Mouse (Mus musculus) stomach, embryonic 15.5 days (tissue): ENCODE data around the gene Itpkb. TPM values are rescaled to one million over a fixed set of nuclear protein-coding genes. Genes with fewer than 3 reads are reported as not detected.

Source experiments
- ATAC-seq: fragments of 200-750 bp; cut with Nextera tagmentation; 2 replicates; pipeline ENCODE4 v1.8.0; 2017; ENCODE audit warnings: low read depth, moderate number of reproducible peaks, moderate TSS enrichment; ENCODE audit not compliant: insufficient read depth, low FRiP score
- H3K27ac ChIP-seq: fragments of 300-500 bp; sonication (generic); 2 replicates; pipeline ENCODE4 v1.5.1; 2015; ENCODE audit warnings: mild to moderate bottlenecking, inconsistent platforms
- H3K27me3 ChIP-seq: fragments of 300-500 bp; sonication (generic); replicated peaks from 2 replicates; pipeline ENCODE4 v1.6.1; 2015; ENCODE audit warnings: inconsistent platforms
- H3K36me3 ChIP-seq: fragments of 300-500 bp; sonication (generic); 2 replicates; pipeline ENCODE4 v1.6.1; 2015; ENCODE audit warnings: inconsistent platforms
- H3K4me1 ChIP-seq: fragments of 300-500 bp; sonication (generic); 2 replicates; pipeline ENCODE4 v1.6.1; 2015; ENCODE audit warnings: inconsistent platforms
- H3K4me2 ChIP-seq: fragments of 300-500 bp; sonication (generic); 2 replicates; pipeline ENCODE4 v1.6.1; 2015; ENCODE audit warnings: mild to moderate bottlenecking, inconsistent platforms
- H3K4me3 ChIP-seq: fragments of 300-500 bp; sonication (generic); replicated peaks from 2 replicates; pipeline ENCODE4 v1.5.1; 2015; ENCODE audit warnings: inconsistent platforms
- H3K9ac ChIP-seq: fragments of 300-500 bp; sonication (generic); 2 replicates; pipeline ENCODE4 v1.6.1; 2015; ENCODE audit warnings: inconsistent platforms
- H3K9me3 ChIP-seq: fragments of 300-500 bp; sonication (generic); 2 replicates; pipeline ENCODE4 v1.6.1; 2016; ENCODE audit warnings: inconsistent platforms
- WGBS: fragments of 180-500 bp; shearing (Covaris S2); methylation state at CpG from one replicate; pipeline ENCODE4 v1.1.7; 2015; 5-methylcytosine and 5-hydroxymethylcytosine counted together
- polyA plus RNA-seq: library from polyadenylated mRNA; unstranded; fragments of >200 nt; fragmentation: Nextera tagmentation; extraction: Ambion mirVana; gene quantifications from 2 replicates; pipeline ENCODE4 v1.2.1, GENCODE M21; 2015

The Itpkb gene
- polyA plus RNA-seq, 1 experiment from 2014 or later, result 8.9 TPM

GRCm38 (mm10) chr1:180317450-180317849 is 12.8 kb upstream of the Itpkb start:
- no peak for ATAC-seq
- WGBS, result 67% methylated on average over 4 of the region's 4 CpGs

DNA sequence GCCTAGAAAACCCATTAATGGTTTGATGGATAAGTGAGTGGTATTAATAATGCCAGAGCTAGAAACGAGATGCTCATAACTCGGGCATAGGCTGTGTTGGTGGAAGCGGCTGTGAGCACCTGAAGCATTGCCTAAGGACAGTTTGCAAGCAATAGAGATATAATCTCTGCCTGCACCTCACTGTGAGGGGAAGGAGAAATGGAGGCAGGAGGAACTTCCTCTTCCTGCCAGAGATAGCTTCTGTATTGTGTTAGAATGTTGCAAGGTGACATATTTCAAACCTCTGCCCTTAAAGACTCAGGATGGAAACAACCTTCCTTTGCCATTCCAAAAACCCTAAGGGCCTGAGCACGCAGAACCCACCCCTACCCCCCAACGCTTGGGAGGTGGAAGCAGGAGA is 11.9 kb upstream of the Itpkb start:
- Histone ChIP-seq H3K36me3 (no peaks in the 10 kb centered on the region), H3K4me2 (no peak overlapping the region), H3K9me3 (no peaks in the 10 kb centered on the region), H3K27ac (no peak overlapping the region), H3K27me3 (no peaks in the 10 kb centered on the region), H3K4me1 (peaks cover 21% of the 10 kb centered on the region), H3K4me3 (no peak overlapping the region), H3K9ac (no peak overlapping the region)
- 75% methylated on average over 5 of the region's 5 CpGs for WGBS
- no peak for ATAC-seq

More at GRCm38 (mm10) chr1:180317450-180317849, 12.8 kb upstream of the Itpkb start:
- H3K9me3 ChIP-seq, result no peaks in the 10 kb centered on the region
- H3K4me1 ChIP-seq, result peaks cover 29% of the 10 kb centered on the region
- no peaks in the 10 kb centered on the region for H3K27me3 ChIP-seq
- no peak overlapping the region for H3K27ac ChIP-seq
- no peaks in the 10 kb centered on the region for H3K36me3 ChIP-seq
- no peak overlapping the region for H3K4me3 ChIP-seq
- H3K9ac ChIP-seq, result no peak overlapping the region
- no peak overlapping the region for H3K4me2 ChIP-seq

DNA sequence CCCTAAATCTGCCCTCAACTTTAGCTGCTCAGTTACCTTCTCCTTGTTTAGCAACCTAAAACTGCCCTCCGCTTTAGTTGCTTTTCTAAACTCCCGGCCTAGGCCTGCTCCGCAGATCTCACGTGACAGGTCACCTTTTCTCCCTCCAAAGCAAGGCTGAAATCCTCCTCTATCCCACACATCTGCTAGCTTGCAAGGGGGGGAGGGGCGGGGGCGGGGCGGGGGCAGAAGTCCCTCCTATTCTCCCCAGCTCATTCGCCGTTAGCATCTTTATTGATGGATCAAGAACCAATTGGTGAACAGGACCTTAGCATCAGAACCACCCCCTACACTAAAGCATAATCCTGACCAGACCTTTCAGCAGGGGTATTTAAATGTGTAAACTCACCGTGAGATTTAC is 10.4 kb upstream of the Itpkb start:
- no peaks in the 10 kb centered on the region for H3K27me3 ChIP-seq
- no peak overlapping the region for H3K4me2 ChIP-seq
- 19% methylated on average over 10 of the region's 10 CpGs for WGBS
- H3K9ac ChIP-seq, result no peak overlapping the region
- H3K4me3 ChIP-seq, result no peak overlapping the region
- ATAC-seq, result peak; percentile 50
- no peaks in the 10 kb centered on the region for H3K36me3 ChIP-seq
- peaks cover 7% of the 10 kb centered on the region for H3K4me1 ChIP-seq
- H3K9me3 ChIP-seq, result no peaks in the 10 kb centered on the region
- no peak overlapping the region for H3K27ac ChIP-seq

- Histone ChIP-seq H3K9ac (no peak overlapping the region), H3K36me3 (no peaks in the 10 kb centered on the region), H3K9me3 (no peaks in the 10 kb centered on the region), H3K4me2 (no peak overlapping the region), H3K4me3 (no peak overlapping the region), H3K27me3 (no peaks in the 10 kb centered on the region), H3K27ac (no peak overlapping the region), H3K4me1 (peaks cover 3% of the 10 kb centered on the region)
- WGBS, result 91% methylated on average over 3 of the region's 3 CpGs
- no peak for ATAC-seq
These were observed 7.4 kb upstream of the Itpkb start for GRCm38 (mm10) chr1:180322896-180323295.

DNA sequence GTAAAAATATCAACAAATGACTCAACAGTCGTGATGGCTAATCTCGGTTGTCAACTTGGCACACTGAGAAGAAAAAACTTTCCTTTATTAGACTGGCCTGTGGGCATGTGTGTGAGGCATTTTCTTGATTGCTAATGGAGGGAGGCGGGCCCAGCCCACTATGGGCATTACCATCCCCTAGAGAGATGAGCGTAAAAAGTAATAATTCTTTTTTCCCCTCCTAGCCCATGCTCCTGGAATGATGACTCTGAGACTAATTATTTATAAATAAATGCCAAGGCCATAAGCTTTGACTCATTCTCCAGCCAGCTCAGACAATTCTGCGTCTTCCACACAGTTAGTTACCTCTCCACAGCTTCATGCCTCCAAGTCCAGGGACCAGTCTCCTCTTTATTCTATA is 6.8 kb upstream of the Itpkb start:
- 73% methylated on average over 5 of the region's 5 CpGs for WGBS
- Histone ChIP-seq H3K4me2 (no peak overlapping the region), H3K9ac (no peak overlapping the region), H3K4me3 (no peak overlapping the region), H3K36me3 (no peaks in the 10 kb centered on the region), H3K4me1 (peaks cover 3% of the 10 kb centered on the region), H3K27ac (no peak overlapping the region), H3K27me3 (no peaks in the 10 kb centered on the region), H3K9me3 (no peaks in the 10 kb centered on the region)
- ATAC-seq, result no peak

DNA sequence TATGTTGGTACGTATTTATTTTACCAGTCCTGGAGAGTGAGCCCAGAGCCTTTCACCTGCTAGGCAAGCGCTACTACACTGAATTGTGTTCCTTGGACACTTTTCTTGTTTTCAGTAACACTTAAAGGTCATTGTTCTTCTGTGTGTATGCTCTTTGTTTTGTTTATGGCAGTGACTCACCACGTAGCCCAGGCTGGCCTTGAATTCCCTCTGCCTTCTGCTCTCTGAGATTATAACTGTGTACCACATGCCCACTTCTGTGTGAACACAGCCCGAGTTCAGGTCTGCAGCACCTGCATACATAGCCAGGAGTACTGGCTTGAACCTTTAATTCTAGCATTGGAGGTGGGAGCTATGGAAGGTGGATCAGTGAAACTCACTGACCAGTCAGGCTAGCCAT is 6.0 kb upstream of the Itpkb start:
- H3K4me3 ChIP-seq, result no peak overlapping the region
- no peaks in the 10 kb centered on the region for H3K36me3 ChIP-seq
- WGBS, result 87% methylated on average over 4 of the region's 4 CpGs
- no peak overlapping the region for H3K27ac ChIP-seq
- H3K9me3 ChIP-seq, result no peaks in the 10 kb centered on the region
- peaks cover 5% of the 10 kb centered on the region for H3K4me1 ChIP-seq
- ATAC-seq, result no peak
- no peak overlapping the region for H3K4me2 ChIP-seq
- H3K9ac ChIP-seq, result no peak overlapping the region
- no peaks in the 10 kb centered on the region for H3K27me3 ChIP-seq

GRCm38 (mm10) chr1:180328794-180329665 is 1.3 kb upstream of the Itpkb start:
- Histone ChIP-seq H3K27me3 (no peaks in the 10 kb centered on the region), H3K36me3 (0 out of 2 replicates have a peak, but pooled peaks cover 2% of the 10 kb centered on the region), H3K27ac (peak overlapping the region; percentile 79), H3K9me3 (no peaks in the 10 kb centered on the region), H3K9ac (no peak overlapping the region), H3K4me1 (peaks cover 31% of the 10 kb centered on the region), H3K4me3 (no peak overlapping the region), H3K4me2 (peak overlapping the region; percentile 97)
- 20% methylated on average over 12 of the region's 12 CpGs for WGBS
- no peak for ATAC-seq

GRCm38 (mm10) chr1:180329706-180330105 is 579 bp upstream of the Itpkb start:
- WGBS, result 14% methylated on average over 6 of the region's 6 CpGs
- H3K9ac ChIP-seq, result no peak overlapping the region
- H3K27ac ChIP-seq, result peak overlapping the region; percentile 79

DNA sequence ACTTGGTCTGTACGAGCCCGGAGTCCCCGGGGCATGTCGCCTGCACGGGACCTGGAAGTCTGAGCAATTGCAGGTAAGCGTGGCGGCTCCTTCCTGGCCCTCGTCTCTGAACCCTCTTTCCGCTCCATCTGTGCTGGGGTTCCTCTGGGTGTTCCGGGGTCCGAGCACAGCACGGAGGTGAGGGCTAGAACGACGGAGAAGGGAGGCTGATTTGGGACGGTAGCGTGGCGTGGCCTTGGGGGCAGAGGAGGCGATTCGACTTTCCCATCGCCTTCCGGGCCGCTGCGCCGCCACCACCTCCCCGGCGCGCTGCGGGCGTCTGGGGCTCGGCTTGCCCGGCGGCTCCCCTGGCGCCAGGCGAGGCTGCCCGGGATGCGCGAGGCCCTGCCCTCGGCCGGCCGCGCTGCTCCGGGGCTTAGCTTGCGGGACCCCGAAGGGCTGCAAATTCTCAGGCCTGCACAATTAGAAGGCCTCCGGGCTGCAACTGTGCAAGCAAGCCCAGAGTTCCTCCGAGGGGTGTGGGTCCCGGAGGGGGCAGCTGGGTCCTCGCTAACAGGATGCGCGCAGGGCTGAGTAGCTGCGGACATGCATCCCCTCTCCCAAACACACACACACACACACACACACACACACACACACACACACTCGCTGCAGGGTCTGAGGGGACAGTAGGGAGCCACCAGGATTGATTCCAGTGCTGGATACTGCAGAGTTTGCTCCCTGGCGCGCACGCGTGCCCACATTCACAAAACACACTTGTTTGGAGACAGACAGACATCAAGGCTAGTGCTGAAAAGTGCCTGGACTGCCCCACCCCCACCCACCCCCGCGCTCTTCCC is 641 bp downstream of the Itpkb start:
- Histone ChIP-seq H3K4me1 (peaks cover 40% of the 10 kb centered on the region), H3K9ac (peak overlapping the region; percentile 73)
- under 1% methylated on average over 58 of the region's 58 CpGs for WGBS

More at GRCm38 (mm10) chr1:180329706-180330105, 579 bp upstream of the Itpkb start:
- Histone ChIP-seq H3K4me1 (peaks cover 32% of the 10 kb centered on the region), H3K4me3 (0 out of 2 replicates have a peak overlapping the region, but pooled peaks have one; percentile 11), H3K9me3 (no peaks in the 10 kb centered on the region), H3K4me2 (peak overlapping the region; percentile 97), H3K27me3 (no peaks in the 10 kb centered on the region), H3K36me3 (0 out of 2 replicates have a peak, but pooled peaks cover 2% of the 10 kb centered on the region)
- ATAC-seq, result no peak

DNA sequence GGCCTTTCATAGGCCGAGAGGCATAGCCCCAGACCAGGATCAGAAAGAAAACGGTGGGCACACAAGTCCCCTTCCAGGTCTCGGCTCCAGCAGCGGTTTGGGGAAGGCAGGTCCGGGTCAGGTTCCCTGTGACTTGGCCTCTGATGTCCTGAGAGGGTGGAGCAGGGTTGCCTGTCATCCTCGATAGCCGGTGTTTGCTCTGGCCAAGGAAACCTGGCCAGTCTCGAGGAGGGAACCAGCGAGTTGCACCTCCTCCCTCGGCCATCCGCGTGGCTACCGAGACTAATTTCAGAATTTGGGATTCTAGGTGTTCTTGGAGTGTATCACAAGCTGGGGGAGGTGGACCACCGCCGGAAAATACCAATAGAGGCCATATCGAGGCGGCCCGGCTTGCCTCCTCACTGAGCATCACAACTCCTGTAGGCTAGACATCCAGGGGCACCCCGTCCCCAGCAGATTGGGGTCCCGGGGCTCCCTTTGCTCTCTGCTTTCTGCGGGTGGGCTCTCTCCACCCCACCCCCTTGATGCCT is 1.3 kb downstream of the Itpkb start:
- Histone ChIP-seq H3K27me3 (no peaks in the 10 kb centered on the region), H3K4me1 (peaks cover 40% of the 10 kb centered on the region), H3K27ac (peak overlapping the region; percentile 95; the same call in 1 of the 2 replicates), H3K4me2 (peak overlapping the region; percentile 97), H3K9ac (peak overlapping the region; percentile 73), H3K4me3 (peak overlapping the region; percentile 78), H3K36me3 (0 out of 2 replicates have a peak, but pooled peaks cover 2% of the 10 kb centered on the region), H3K9me3 (no peaks in the 10 kb centered on the region)
- no peak for ATAC-seq
- WGBS, result under 1% methylated on average over 21 of the region's 21 CpGs

More for the DNA sequence above, 641 bp downstream of the Itpkb start:
- peak; percentile 32 for ATAC-seq
- Histone ChIP-seq H3K27ac (peak overlapping the region; percentile 95), H3K9me3 (no peaks in the 10 kb centered on the region), H3K4me2 (peak overlapping the region; percentile 97), H3K4me3 (peak overlapping the region; percentile 78), H3K36me3 (0 out of 2 replicates have a peak, but pooled peaks cover 2% of the 10 kb centered on the region), H3K27me3 (no peaks in the 10 kb centered on the region)

DNA sequence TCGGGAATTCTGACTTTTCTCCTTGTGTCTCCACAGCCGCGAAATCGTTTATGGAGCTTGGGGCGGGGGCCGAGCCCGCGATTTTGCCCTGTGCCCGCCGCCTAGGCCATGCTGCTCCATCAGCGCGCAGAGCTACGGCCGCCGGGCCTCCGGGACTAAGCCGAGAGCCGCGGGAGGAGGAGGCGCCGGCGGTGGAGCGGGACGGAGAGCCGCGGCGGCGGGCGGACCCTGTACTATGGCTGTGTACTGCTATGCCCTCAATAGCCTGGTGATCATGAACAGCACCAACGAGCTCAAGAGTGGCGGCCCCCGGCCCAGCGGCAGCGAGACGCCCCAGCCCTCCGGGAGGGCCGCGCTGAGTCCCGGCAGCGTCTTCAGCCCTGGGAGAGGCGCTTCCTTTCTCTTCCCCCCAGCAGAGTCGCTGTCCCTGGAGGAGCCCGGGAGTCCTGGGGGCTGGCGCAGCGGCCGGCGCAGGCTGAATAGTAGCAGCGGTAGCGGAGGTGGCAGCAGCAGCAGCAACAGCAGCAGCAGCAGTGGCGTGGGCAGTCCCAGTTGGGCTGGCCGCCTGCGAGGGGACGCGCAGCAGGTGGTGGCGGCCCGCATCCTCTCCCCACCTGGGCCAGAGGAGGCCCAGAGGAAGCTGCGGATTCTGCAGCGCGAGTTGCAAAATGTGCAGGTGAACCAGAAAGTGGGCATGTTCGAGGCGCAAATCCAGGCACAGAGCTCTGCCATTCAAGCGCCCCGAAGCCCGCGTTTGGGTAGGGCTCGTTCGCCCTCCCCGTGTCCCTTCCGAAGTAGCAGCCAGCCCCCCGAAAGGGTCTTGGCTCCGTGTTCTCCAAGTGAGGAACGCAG is 2.0 kb downstream of the Itpkb start:
- H3K4me3 ChIP-seq, result peak overlapping the region; percentile 78
- peak overlapping the region; percentile 97 for H3K4me2 ChIP-seq
- no peak for ATAC-seq
- H3K27ac ChIP-seq, result peak overlapping the region; percentile 95; the same call in 1 of the 2 replicates
- peak overlapping the region; percentile 73 for H3K9ac ChIP-seq
- no peaks in the 10 kb centered on the region for H3K9me3 ChIP-seq
- no peaks in the 10 kb centered on the region for H3K27me3 ChIP-seq
- WGBS, result 8% methylated on average over 72 of the region's 72 CpGs
- 0 out of 2 replicates have a peak, but pooled peaks cover 2% of the 10 kb centered on the region for H3K36me3 ChIP-seq
- H3K4me1 ChIP-seq, result peaks cover 40% of the 10 kb centered on the region
